Mouse (Mus musculus): ENCODE data around the gene BC017158. TPM values are rescaled to one million over a fixed set of nuclear protein-coding genes. Genes with fewer than 3 reads are reported as not detected.

Gene BC017158
- polyA plus RNA-seq, 1 experiment from 2014 or later = 34.7 TPM

Small RNA genes lying within 50 kb of the gene (microRNA-seq; reads per million reads assigned to microRNA genes)
- 0.58 reads per million for gene Mir3103

Other genes with a start within 250 kb of the BC017158 start
- gene Itgam, start 235.5 kb downstream of the BC017158 start, polyA plus RNA-seq (2015; fragmentation: Nextera tagmentation; extraction: Ambion mirVana) = 3.5 and 3.6 TPM in 2 replicates
- gene Gm49368, start 235.5 kb downstream of the BC017158 start, polyA plus RNA-seq (2015; fragmentation: Nextera tagmentation; extraction: Ambion mirVana) = not detected in 2 replicates
- gene Itgax, start 168.6 kb downstream of the BC017158 start, polyA plus RNA-seq (2015; fragmentation: Nextera tagmentation; extraction: Ambion mirVana) = 0.22 and 0.40 TPM in 2 replicates
- not detected in 2 replicates for gene Itgad, start 143.8 kb downstream of the BC017158 start, polyA plus RNA-seq (2015; fragmentation: Nextera tagmentation; extraction: Ambion mirVana)
- gene Cox6a2, start 91.8 kb downstream of the BC017158 start, polyA plus RNA-seq (2015; fragmentation: Nextera tagmentation; extraction: Ambion mirVana) = 1.0 and 2.4 TPM in 2 replicates
- 18.2 and 19.9 TPM in 2 replicates for gene Armc5, start 60.8 kb downstream of the BC017158 start, polyA plus RNA-seq (2015; fragmentation: Nextera tagmentation; extraction: Ambion mirVana)
- 6.1 and 7.1 TPM in 2 replicates for gene 9130023H24Rik, start 60.1 kb downstream of the BC017158 start, polyA plus RNA-seq (2015; fragmentation: Nextera tagmentation; extraction: Ambion mirVana)
- 184 and 204 TPM in 2 replicates for gene Tgfb1i1, start 51.4 kb downstream of the BC017158 start, polyA plus RNA-seq (2015; fragmentation: Nextera tagmentation; extraction: Ambion mirVana)
- 0.57 and 1.1 TPM in 2 replicates for gene Slc5a2, start 32.5 kb downstream of the BC017158 start, polyA plus RNA-seq (2015; fragmentation: Nextera tagmentation; extraction: Ambion mirVana)
- gene Rgs10, start 120.6 kb upstream of the BC017158 start, polyA plus RNA-seq (2015; fragmentation: Nextera tagmentation; extraction: Ambion mirVana) = 25.7 and 27.9 TPM in 2 replicates
- gene Tial1, start 163.5 kb upstream of the BC017158 start, polyA plus RNA-seq (2015; fragmentation: Nextera tagmentation; extraction: Ambion mirVana) = 26.8 and 28.5 TPM in 2 replicates
- gene Bag3, start 225.4 kb upstream of the BC017158 start, polyA plus RNA-seq (2015; fragmentation: Nextera tagmentation; extraction: Ambion mirVana) = 13.4 and 14.7 TPM in 2 replicates

Measured in stomach, embryonic 15.5 days (tissue).